Mouse (Mus musculus) kidney, embryonic 16.5 days (tissue): ENCODE results near the gene Eno3. TPM values are rescaled to one million over a fixed set of nuclear protein-coding genes. Genes with fewer than 3 reads are reported as not detected.
A peak's percentile ranks its signal among the peaks of the same experiment; 100 is the strongest.

ENCODE experiments used
- ATAC-seq: fragments of 200-750 bp; cut with Nextera tagmentation; 2 replicates; pipeline ENCODE4 v1.8.0; 2017; ENCODE audit warnings: moderate TSS enrichment; ENCODE audit not compliant: low FRiP score, low TSS enrichment
- H3K27ac ChIP-seq: fragments of 300-500 bp; sonication (generic); 2 replicates; pipeline ENCODE4 v1.5.1; 2014; ENCODE audit warnings: low read length
- H3K27me3 ChIP-seq: fragments of 300-500 bp; sonication (generic); 2 replicates; pipeline ENCODE4 v1.6.1; 2014; ENCODE audit warnings: low read length, control low read depth, mixed read lengths; ENCODE audit not compliant: insufficient read depth
- H3K36me3 ChIP-seq: fragments of 300-500 bp; sonication (generic); 2 replicates; pipeline ENCODE4 v1.6.1; 2014; ENCODE audit warnings: low read length, control low read depth, mixed read lengths; ENCODE audit not compliant: insufficient read depth
- H3K4me1 ChIP-seq: fragments of 300-500 bp; sonication (generic); 2 replicates; pipeline ENCODE4 v1.6.1; 2014; ENCODE audit warnings: low read length, control low read depth, mixed read lengths; ENCODE audit not compliant: insufficient read depth
- H3K4me2 ChIP-seq: fragments of 300-500 bp; sonication (generic); replicated peaks from 2 replicates; pipeline ENCODE4 v1.6.1; 2014; ENCODE audit warnings: low read depth, low read length
- H3K4me3 ChIP-seq: fragments of 300-500 bp; sonication (generic); 2 replicates; pipeline ENCODE4 v1.5.1; 2014; ENCODE audit warnings: mild to moderate bottlenecking, low read length
- H3K9ac ChIP-seq: fragments of 300-500 bp; sonication (generic); replicated peaks from 2 replicates; pipeline ENCODE4 v1.6.1; 2014; ENCODE audit warnings: low read length
- H3K9me3 ChIP-seq: fragments of 300-500 bp; sonication (generic); 2 replicates; pipeline ENCODE4 v1.6.1; 2016; ENCODE audit warnings: low read length, control low read depth
- WGBS: fragments of 180-500 bp; shearing (Covaris S2); extraction: QIAGEN DNeasy Blood & Tissue Kit; methylation state at CpG from one replicate; pipeline ENCODE4 v1.1.7; 2014; 5-methylcytosine and 5-hydroxymethylcytosine counted together
- polyA plus RNA-seq: library from polyadenylated mRNA; unstranded; fragments of >200 nt; fragmentation: Nextera tagmentation; extraction: Ambion mirVana; gene quantifications from 2 replicates; pipeline ENCODE4 v1.2.1, GENCODE M21; 2015

Eno3 gene
- polyA plus RNA-seq, 1 experiment from 2014 or later, result 28.0 TPM

GRCm38 (mm10) chr11:70649185-70649734 lies 7.7 kb upstream of the Eno3 start:
- H3K4me3 ChIP-seq, result peak overlapping the region; percentile 68; the same call in 1 of the 2 replicates
- H3K27me3 ChIP-seq, result no peaks in the 10 kb centered on the region
- H3K9me3 ChIP-seq, result no peaks in the 10 kb centered on the region
- H3K4me2 ChIP-seq, result 0 out of 2 replicates have a peak overlapping the region, but pooled peaks have one; percentile 97
- WGBS, result 71% methylated on average over 8 of the region's 8 CpGs
- H3K27ac ChIP-seq, result no peak overlapping the region
- H3K4me1 ChIP-seq, result peaks cover 63% of the 10 kb centered on the region
- peaks cover 52% of the 10 kb centered on the region for H3K36me3 ChIP-seq
- no peak for ATAC-seq
- 0 out of 2 replicates have a peak overlapping the region, but pooled peaks have one; percentile 36 for H3K9ac ChIP-seq

- ATAC-seq, result no peak
- Histone ChIP-seq H3K4me3 (no peak overlapping the region), H3K9ac (0 out of 2 replicates have a peak overlapping the region, but pooled peaks have one; percentile 19), H3K4me2 (peak overlapping the region; percentile 98; the same call in 1 of the 2 replicates), H3K36me3 (peaks cover 41% of the 10 kb centered on the region), H3K4me1 (peaks cover 58% of the 10 kb centered on the region), H3K27ac (no peak overlapping the region; the same call in 1 of the 2 replicates), H3K27me3 (no peaks in the 10 kb centered on the region), H3K9me3 (no peaks in the 10 kb centered on the region)
- 82% methylated on average over 12 of the region's 12 CpGs for WGBS
Observed at GRCm38 (mm10) chr11:70650322-70651175, 6.5 kb upstream of the Eno3 start.

GRCm38 (mm10) chr11:70651391-70651790 lies 5.6 kb upstream of the Eno3 start:
- WGBS, result 68% methylated on average over 2 of the region's 2 CpGs
- H3K4me3 ChIP-seq, result peak overlapping the region; percentile 100; the same call in 1 of the 2 replicates
- no peak overlapping the region; the same call in 1 of the 2 replicates for H3K27ac ChIP-seq

GRCm38 (mm10) chr11:70652029-70652883 lies 4.7 kb upstream of the Eno3 start:
- Histone ChIP-seq H3K4me1 (peaks cover 67% of the 10 kb centered on the region), H3K4me3 (peak overlapping the region; percentile 100), H3K27me3 (no peaks in the 10 kb centered on the region), H3K27ac (peak overlapping the region; percentile 99), H3K9me3 (no peaks in the 10 kb centered on the region), H3K9ac (peak overlapping the region; percentile 99), H3K4me2 (peak overlapping the region; percentile 98), H3K36me3 (peaks cover 41% of the 10 kb centered on the region)
- WGBS, result 39% methylated on average over 12 of the region's 12 CpGs
- no peak for ATAC-seq

More at GRCm38 (mm10) chr11:70651391-70651790, 5.6 kb upstream of the Eno3 start:
- Histone ChIP-seq H3K4me2 (peak overlapping the region; percentile 98; the same call in 1 of the 2 replicates), H3K36me3 (peaks cover 41% of the 10 kb centered on the region), H3K27me3 (no peaks in the 10 kb centered on the region), H3K9me3 (no peaks in the 10 kb centered on the region), H3K9ac (no peak overlapping the region; the same call in 1 of the 2 replicates), H3K4me1 (peaks cover 59% of the 10 kb centered on the region)
- ATAC-seq, result no peak

GRCm38 (mm10) chr11:70652884-70653344 lies 4.1 kb upstream of the Eno3 start:
- Histone ChIP-seq H3K27ac (peak overlapping the region; percentile 99), H3K4me1 (peaks cover 73% of the 10 kb centered on the region), H3K4me2 (peak overlapping the region; percentile 98), H3K9ac (peak overlapping the region; percentile 99), H3K36me3 (peaks cover 41% of the 10 kb centered on the region), H3K4me3 (peak overlapping the region; percentile 100), H3K9me3 (no peaks in the 10 kb centered on the region), H3K27me3 (no peaks in the 10 kb centered on the region)
- no peak for ATAC-seq
- WGBS, result 35% methylated on average over 6 of the region's 6 CpGs

GRCm38 (mm10) chr11:70653345-70654197 lies 3.4 kb upstream of the Eno3 start:
- Histone ChIP-seq H3K9ac (peak overlapping the region; percentile 99), H3K9me3 (no peaks in the 10 kb centered on the region), H3K36me3 (peaks cover 41% of the 10 kb centered on the region), H3K27me3 (no peaks in the 10 kb centered on the region), H3K4me1 (peaks cover 68% of the 10 kb centered on the region), H3K4me2 (peak overlapping the region; percentile 98), H3K4me3 (peak overlapping the region; percentile 100), H3K27ac (peak overlapping the region; percentile 99)
- WGBS, result under 1% methylated on average over 59 of the region's 63 CpGs
- ATAC-seq, result peak; percentile 25

- H3K4me2 ChIP-seq, result peak within 1 kb of the TSS; percentile 98
- H3K9ac ChIP-seq, result peak within 1 kb of the TSS; percentile 99
- H3K4me3 ChIP-seq, result peak within 1 kb of the TSS; percentile 100
- H3K27me3 ChIP-seq, result no peaks in the 10 kb centered on the region
- peak within 1 kb of the TSS; percentile 99 for H3K27ac ChIP-seq
- peaks cover 60% of the 10 kb centered on the region for H3K4me1 ChIP-seq
- peak; percentile 39 for ATAC-seq
- peaks cover 34% of the 10 kb centered on the region for H3K36me3 ChIP-seq
- under 1% methylated on average over 57 of the region's 61 CpGs for WGBS
- H3K9me3 ChIP-seq, result no peaks in the 10 kb centered on the region
Observed at GRCm38 (mm10) chr11:70654198-70654922, 2.6 kb upstream of the Eno3 start, which contains the start of gene Pfn1. TSS of gene Pfn1 (minus strand) at chr11:70654644.

GRCm38 (mm10) chr11:70654923-70655570 lies 2.0 kb upstream of the Eno3 start:
- Histone ChIP-seq H3K4me3 (peak overlapping the region; percentile 100), H3K9ac (peak overlapping the region; percentile 99), H3K9me3 (no peaks in the 10 kb centered on the region), H3K4me1 (peaks cover 53% of the 10 kb centered on the region), H3K4me2 (peak overlapping the region; percentile 98), H3K27me3 (no peaks in the 10 kb centered on the region), H3K36me3 (peaks cover 27% of the 10 kb centered on the region), H3K27ac (peak overlapping the region; percentile 99)
- ATAC-seq, result peak; percentile 60
- under 1% methylated on average over 48 of the region's 48 CpGs for WGBS
